In the genomic region with DNA sequence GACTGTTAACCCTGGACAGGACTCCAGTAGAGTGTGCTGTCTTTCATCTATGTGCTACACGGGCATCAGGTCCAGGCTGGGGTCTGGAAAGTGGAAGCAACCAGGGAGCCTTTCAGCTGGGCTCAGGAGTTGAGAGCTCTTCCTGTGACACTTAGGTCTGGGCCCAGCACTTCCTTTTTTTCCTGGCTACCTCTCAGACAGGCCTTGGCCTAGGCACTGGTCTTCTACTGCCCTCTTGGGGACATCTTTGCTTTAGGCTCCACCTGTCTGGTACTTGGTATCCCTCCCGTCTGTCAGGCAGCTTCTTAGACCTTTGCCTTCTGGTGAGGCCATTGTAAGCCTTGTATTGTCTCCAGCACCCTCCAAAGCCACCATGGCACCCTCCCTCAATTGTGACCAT, we compare ENCODE assay signal across 9 mouse cellular contexts. TPM values are rescaled to one million over a fixed set of nuclear protein-coding genes. Genes with fewer than 3 reads are reported as not detected.
DNase-seq lines count a peak whose midpoint lies in the region; ATAC-seq and TF ChIP-seq lines count a peak whose summit lies in the region.
"Had no signal": no experiment of that assay in that cellular context is flagged by ENCODE, and none has a peak within 500 bp of the region (broad histone marks: within the 10 kb centered on the region; RNA-seq: fewer than 3 reads in every experiment).

No protein-coding gene starts in this region.

- H3K4me3 ChIP-seq in kidney, postnatal 0 days (replicated peaks; ENCODE audit: low read depth, low read length), result no peak overlapping the region

- DNase-seq in adrenal gland, adult 8-10 months, result peak; percentile 53
- no peak for DNase-seq in adrenal gland, postnatal 25 days
- DNase-seq in CD4-positive helper T cell, adult 2 months (ENCODE audit: low read depth, low spot score), result peak; percentile 63
- peak; percentile 74 for DNase-seq in cerebellum, adult 11-12 months
- DNase-seq in heart, adult 9 months (ENCODE audit: low spot score in 2 of 2), result peak; percentile 77 to 81
- DNase-seq in kidney, postnatal 0 days (ENCODE audit: low spot score), result peak; percentile 90
- peak; percentile 91 for DNase-seq in lung, postnatal 25 days (ENCODE audit: low spot score)
- peak; percentile 66 for DNase-seq in testis, postnatal 10 days (ENCODE audit: low spot score)

- H3K27me3 ChIP-seq in kidney, postnatal 0 days (ENCODE audit: insufficient read depth, low read length), result no peaks in the 10 kb centered on the region

- TF ChIP-seq CTCF in kidney, postnatal 0 days (IDR thresholded peaks at IDR 0.05; ENCODE audit: low read depth), result peak; percentile 84

- peak overlapping the region; percentile 79 for H3K27ac ChIP-seq in kidney, postnatal 0 days

- H3K9ac ChIP-seq in kidney, postnatal 0 days (ENCODE audit: low read depth, low read length), result no peak overlapping the region

- no peak overlapping the region for H3K4me2 ChIP-seq in kidney, postnatal 0 days (ENCODE audit: low read length)

- no peaks in the 10 kb centered on the region for H3K36me3 ChIP-seq in kidney, postnatal 0 days (ENCODE audit: insufficient read depth, low read length)

- peak; percentile 27; the same call in 1 of the 2 replicates for ATAC-seq in kidney, postnatal 0 days (replicated peaks; ENCODE audit: low FRiP score, low read depth)

- no peaks in the 10 kb centered on the region for H3K9me3 ChIP-seq in kidney, postnatal 0 days (replicated peaks; ENCODE audit: low read length)

- peaks cover 16% of the 10 kb centered on the region; the same call in 1 of the 2 replicates for H3K4me1 ChIP-seq in kidney, postnatal 0 days (replicated peaks; ENCODE audit: insufficient read depth, low read length)

- WGBS in kidney, postnatal 0 days, result 47% methylated on average over 2 of the region's 2 CpGs

RNA-seq across cellular contexts. Expression of gene Atp5mpl, which starts 20.1 kb away (rescaled TPM):
- 100 to 1,000 TPM; 314 to 407 (median 358) TPM for total RNA-seq in adrenal gland, adult 8-10 months (2022)
- 333 and 344 TPM in 2 replicates for total RNA-seq in adrenal gland, postnatal 25 days (2021)
- polyA plus RNA-seq in kidney, postnatal 0 days (2015; fragmentation: Nextera tagmentation; extraction: Ambion mirVana), result 1,132 and 1,318 TPM in 2 replicates

RNA-seq across cellular contexts. Expression of gene Tdrd9, which starts 24.6 kb away (rescaled TPM):
- total RNA-seq in adrenal gland, adult 8-10 months (2022), result under 1 TPM in 2 of 4 experiments, not detected in 2; 0.09 to 0.31 TPM
- not detected in 2 replicates for total RNA-seq in adrenal gland, postnatal 25 days (2021)
- 0.18 and 0.32 TPM in 2 replicates for polyA plus RNA-seq in kidney, postnatal 0 days (2015; fragmentation: Nextera tagmentation; extraction: Ambion mirVana)

RNA-seq across cellular contexts. Expression of gene Rd3l, which starts 34.4 kb away (rescaled TPM):
- not detected for total RNA-seq in adrenal gland, adult 8-10 months (2022)
- total RNA-seq in adrenal gland, postnatal 25 days (2021), result not detected in 2 replicates
- polyA plus RNA-seq in kidney, postnatal 0 days (2015; fragmentation: Nextera tagmentation; extraction: Ambion mirVana), result not detected in 2 replicates
- total RNA-seq: ES-E14 had no signal

RNA-seq across cellular contexts. Expression of gene Ppp1r13b, which starts 38.8 kb away (rescaled TPM):
- total RNA-seq in adrenal gland, adult 8-10 months (2022), result 10 to 100 TPM; 16.0 to 26.6 (median 18.7) TPM
- 16.3 and 18.1 TPM in 2 replicates for total RNA-seq in adrenal gland, postnatal 25 days (2021)
- 14.6 and 16.7 TPM in 2 replicates for polyA plus RNA-seq in kidney, postnatal 0 days (2015; fragmentation: Nextera tagmentation; extraction: Ambion mirVana)
